Mouse (Mus musculus): ENCODE data around the gene Il7r.

GRCm38 (mm10) chr15:9564156-9564555, 34.2 kb upstream of the Il7r start:
- no peak for TF ChIP-seq CTCF (IDR thresholded peaks at IDR 0.05; ENCODE audit: insufficient read depth, low read length)
- TF ChIP-seq POLR2A (IDR thresholded peaks at IDR 0.05; ENCODE audit: borderline replicate concordance, extremely low read depth, low read depth, low read length): no peak
